Mouse (Mus musculus): ENCODE results near the gene Gm42715. TPM values are rescaled to one million over a fixed set of nuclear protein-coding genes. Genes with fewer than 3 reads are reported as not detected.

Gm42715 gene
- polyA plus RNA-seq, 1 experiment from 2014 or later, result 13.2 TPM

Small RNA genes lying within 50 kb of the gene (microRNA-seq; reads per million reads assigned to microRNA genes)
- gene Gm47278 (not detected), gene Mir7060 (not detected)

Other genes starting within 250 kb of the Gm42715 start
- 54.2 and 58.9 TPM in 2 replicates for gene Sephs2, start 245.5 kb upstream of the Gm42715 start, polyA plus RNA-seq (2015; fragmentation: Nextera tagmentation; extraction: Ambion mirVana)
- 0.26 and 0.44 TPM in 2 replicates for gene Itgal, start 223.3 kb upstream of the Gm42715 start, polyA plus RNA-seq (2015; fragmentation: Nextera tagmentation; extraction: Ambion mirVana)
- gene Zfp768, start 174.0 kb upstream of the Gm42715 start, polyA plus RNA-seq (2015; fragmentation: Nextera tagmentation; extraction: Ambion mirVana), result 16.3 and 17.4 TPM in 2 replicates
- 8.7 and 9.3 TPM in 2 replicates for gene Zfp747, start 143.5 kb upstream of the Gm42715 start, polyA plus RNA-seq (2015; fragmentation: Nextera tagmentation; extraction: Ambion mirVana)
- 3.9 and 4.5 TPM in 2 replicates for gene 9130019O22Rik, start 132.4 kb upstream of the Gm42715 start, polyA plus RNA-seq (2015; fragmentation: Nextera tagmentation; extraction: Ambion mirVana)
- gene E430018J23Rik, start 126.0 kb upstream of the Gm42715 start, polyA plus RNA-seq (2015; fragmentation: Nextera tagmentation; extraction: Ambion mirVana), result 4.6 and 5.4 TPM in 2 replicates
- 4.0 and 4.1 TPM in 2 replicates for gene Zfp764, start 112.8 kb upstream of the Gm42715 start, polyA plus RNA-seq (2015; fragmentation: Nextera tagmentation; extraction: Ambion mirVana)
- 27.4 and 29.1 TPM in 2 replicates for gene Zfp688, start 97.5 kb upstream of the Gm42715 start, polyA plus RNA-seq (2015; fragmentation: Nextera tagmentation; extraction: Ambion mirVana)
- 13.2 and 15.9 TPM in 2 replicates for gene Zfp689, start 70.4 kb upstream of the Gm42715 start, polyA plus RNA-seq (2015; fragmentation: Nextera tagmentation; extraction: Ambion mirVana)
- gene Prr14, start 60.0 kb upstream of the Gm42715 start, polyA plus RNA-seq (2015; fragmentation: Nextera tagmentation; extraction: Ambion mirVana), result 29.0 and 35.2 TPM in 2 replicates
- gene Fbrs, start 40.4 kb upstream of the Gm42715 start, polyA plus RNA-seq (2015; fragmentation: Nextera tagmentation; extraction: Ambion mirVana), result 10.2 and 12.6 TPM in 2 replicates
- gene Srcap, start 7.6 kb upstream of the Gm42715 start, polyA plus RNA-seq (2015; fragmentation: Nextera tagmentation; extraction: Ambion mirVana), result 37.9 and 38.7 TPM in 2 replicates
- 4.3 and 6.2 TPM in 2 replicates for gene Tmem265, start 41.8 kb downstream of the Gm42715 start, polyA plus RNA-seq (2015; fragmentation: Nextera tagmentation; extraction: Ambion mirVana)
- gene Phkg2, start 53.8 kb downstream of the Gm42715 start, polyA plus RNA-seq (2015; fragmentation: Nextera tagmentation; extraction: Ambion mirVana), result 60.5 and 60.9 TPM in 2 replicates
- gene Ccdc189, start 69.0 kb downstream of the Gm42715 start, polyA plus RNA-seq (2015; fragmentation: Nextera tagmentation; extraction: Ambion mirVana), result 11.6 and 13.3 TPM in 2 replicates
- 38.0 and 48.1 TPM in 2 replicates for gene Rnf40, start 69.2 kb downstream of the Gm42715 start, polyA plus RNA-seq (2015; fragmentation: Nextera tagmentation; extraction: Ambion mirVana)
- 15.0 and 20.7 TPM in 2 replicates for gene Zfp629, start 96.2 kb downstream of the Gm42715 start, polyA plus RNA-seq (2015; fragmentation: Nextera tagmentation; extraction: Ambion mirVana)
- gene Bcl7c, start 189.3 kb downstream of the Gm42715 start, polyA plus RNA-seq (2015; fragmentation: Nextera tagmentation; extraction: Ambion mirVana), result 39.5 and 41.9 TPM in 2 replicates
- gene Ctf1, start 193.2 kb downstream of the Gm42715 start, polyA plus RNA-seq (2015; fragmentation: Nextera tagmentation; extraction: Ambion mirVana), result 3.4 and 4.9 TPM in 2 replicates
- 0.15 and 0.20 TPM in 2 replicates for gene Ctf2, start 212.6 kb downstream of the Gm42715 start, polyA plus RNA-seq (2015; fragmentation: Nextera tagmentation; extraction: Ambion mirVana)
- 6.8 TPM in 2 replicates for gene Fbxl19, start 225.0 kb downstream of the Gm42715 start, polyA plus RNA-seq (2015; fragmentation: Nextera tagmentation; extraction: Ambion mirVana)